Mouse (Mus musculus) midbrain, postnatal 0 days (tissue): ENCODE results near the gene Stk39. TPM values are rescaled to one million over a fixed set of nuclear protein-coding genes. Genes with fewer than 3 reads are reported as not detected.

ENCODE experiments used
- ATAC-seq: fragments of 200-750 bp; cut with Nextera tagmentation; 2 replicates; pipeline ENCODE4 v1.8.0; 2017; ENCODE audit warnings: moderate number of reproducible peaks, mild to moderate bottlenecking, moderate TSS enrichment, moderate library complexity; ENCODE audit not compliant: low FRiP score
- DNase-seq: peaks from one replicate; pipeline ENCODE4 v3.0.0-alpha.2; 2015; ENCODE audit warnings: low spot score
- H3K27ac ChIP-seq: fragments of 300-500 bp; sonication (generic); 2 replicates; pipeline ENCODE4 v1.5.1; 2014; ENCODE audit warnings: low read depth, mild to moderate bottlenecking, low read length, mixed read lengths
- H3K27me3 ChIP-seq: fragments of 300-500 bp; sonication (generic); 2 replicates; pipeline ENCODE4 v1.6.1; 2014; ENCODE audit warnings: low read length, control low read depth, mixed read lengths; ENCODE audit not compliant: insufficient read depth
- H3K36me3 ChIP-seq: fragments of 300-500 bp; sonication (generic); 2 replicates; pipeline ENCODE4 v1.6.1; 2014; ENCODE audit warnings: low read length, control low read depth, mixed read lengths; ENCODE audit not compliant: insufficient read depth
- H3K4me1 ChIP-seq: fragments of 300-500 bp; sonication (generic); 2 replicates; pipeline ENCODE4 v1.6.1; 2014; ENCODE audit warnings: mild to moderate bottlenecking, control low read depth, antibody characterized with exemption, low read length, mixed read lengths; ENCODE audit not compliant: insufficient read depth
- H3K4me2 ChIP-seq: fragments of 300-500 bp; sonication (generic); 2 replicates; pipeline ENCODE4 v1.6.1; 2014; ENCODE audit warnings: low read depth, mild to moderate bottlenecking, low read length, mixed read lengths; ENCODE audit not compliant: poor library complexity, severe bottlenecking
- H3K4me3 ChIP-seq: fragments of 300-500 bp; sonication (generic); 2 replicates; pipeline ENCODE4 v1.5.1; 2014; ENCODE audit warnings: low read depth, mild to moderate bottlenecking, low read length, moderate library complexity
- H3K9ac ChIP-seq: fragments of 300-500 bp; sonication (generic); replicated peaks from 2 replicates; pipeline ENCODE4 v1.6.1; 2014; ENCODE audit warnings: mild to moderate bottlenecking, low read length, moderate library complexity, mixed read lengths; ENCODE audit not compliant: poor library complexity, severe bottlenecking
- H3K9me3 ChIP-seq: fragments of 300-500 bp; sonication (generic); 2 replicates; pipeline ENCODE4 v1.6.1; 2016; ENCODE audit warnings: low read length, control low read depth
- CTCF ChIP-seq: IDR thresholded peaks from 2 replicates; pipeline ENCODE4 v1.5.1; 2016; ENCODE audit warnings: antibody characterized with exemption, mild to moderate bottlenecking
- WGBS: fragments of 180-500 bp; shearing (Covaris S2); extraction: QIAGEN DNeasy Blood & Tissue Kit; methylation state at CpG from one replicate; pipeline ENCODE4 v1.1.7; 2014; 5-methylcytosine and 5-hydroxymethylcytosine counted together
- polyA plus RNA-seq: library from polyadenylated mRNA; unstranded; fragments of >200 nt; fragmentation: Nextera tagmentation; extraction: Ambion mirVana; gene quantifications from 2 replicates; pipeline ENCODE4 v1.2.1, GENCODE M21; 2015
- total RNA-seq: library from RNA; depleted of rRNA; stranded (reverse); fragments of >200 nt; gene quantifications from 2 replicates; pipeline ENCODE4 v1.2.3, GENCODE M21; 2014; rRNA removed

Gene Stk39
- total and polyA plus RNA-seq, 2 experiments from 2014 or later: 23.4 to 33.9 TPM

DNA sequence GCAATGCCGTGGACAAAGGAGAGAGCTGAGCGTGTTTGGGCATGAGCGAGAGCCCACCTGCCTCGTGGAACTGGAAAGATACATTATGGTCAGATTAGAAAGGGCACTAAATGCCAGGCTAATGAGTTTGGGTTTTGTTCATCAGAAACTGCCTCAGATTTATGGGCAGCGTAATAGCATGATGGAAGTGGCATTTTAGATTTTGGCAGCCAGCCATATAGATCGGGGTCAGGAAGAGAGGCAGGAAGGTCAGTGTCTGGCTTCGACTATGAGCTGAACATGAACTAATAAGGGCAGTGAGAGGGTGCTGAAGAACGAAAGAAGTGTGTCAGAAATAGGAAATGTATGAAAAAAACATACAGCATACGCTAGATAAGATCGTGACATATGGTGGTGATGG lies 300.8 kb downstream of the Stk39 start:
- no peak overlapping the region for H3K4me2 ChIP-seq
- H3K9me3 ChIP-seq: no peaks in the 10 kb centered on the region
- DNase-seq (no peak), ATAC-seq (no peak)
- no peak overlapping the region for H3K9ac ChIP-seq
- H3K4me3 ChIP-seq: no peak overlapping the region
- H3K36me3 ChIP-seq: no peaks in the 10 kb centered on the region
- H3K27me3 ChIP-seq: no peaks in the 10 kb centered on the region
- no peak overlapping the region for H3K27ac ChIP-seq
- TF ChIP-seq CTCF: no peak
- no peaks in the 10 kb centered on the region for H3K4me1 ChIP-seq
- 86% methylated on average over 10 of the region's 10 CpGs for WGBS

DNA sequence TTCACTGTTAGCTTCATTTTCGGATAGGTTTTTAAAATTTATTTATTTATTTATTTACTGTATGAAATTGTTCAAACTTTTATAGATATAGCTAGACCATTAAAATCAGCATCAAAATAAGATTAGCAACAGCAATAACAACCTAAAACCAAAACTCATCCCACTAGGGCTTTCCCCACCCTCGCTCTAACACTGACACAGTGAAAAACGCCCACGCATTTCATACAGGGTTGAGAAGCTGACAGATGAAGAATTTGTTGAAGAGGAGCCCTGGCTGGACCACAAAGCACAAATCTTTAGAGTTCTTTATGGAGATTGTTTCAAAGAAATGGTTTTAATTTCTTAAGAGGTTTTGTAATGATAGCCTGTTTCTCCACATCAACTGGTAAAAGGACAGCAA lies 310.1 kb downstream of the Stk39 start:
- H3K9me3 ChIP-seq: no peaks in the 10 kb centered on the region
- H3K36me3 ChIP-seq: no peaks in the 10 kb centered on the region
- H3K4me1 ChIP-seq: no peaks in the 10 kb centered on the region
- ATAC-seq (no peak), DNase-seq (no peak)
- H3K27ac ChIP-seq: no peak overlapping the region
- no peak overlapping the region for H3K9ac ChIP-seq
- H3K4me3 ChIP-seq: no peak overlapping the region
- WGBS: 87% methylated on average over 4 of the region's 4 CpGs
- no peaks in the 10 kb centered on the region for H3K27me3 ChIP-seq
- TF ChIP-seq CTCF: no peak
- no peak overlapping the region for H3K4me2 ChIP-seq

DNA sequence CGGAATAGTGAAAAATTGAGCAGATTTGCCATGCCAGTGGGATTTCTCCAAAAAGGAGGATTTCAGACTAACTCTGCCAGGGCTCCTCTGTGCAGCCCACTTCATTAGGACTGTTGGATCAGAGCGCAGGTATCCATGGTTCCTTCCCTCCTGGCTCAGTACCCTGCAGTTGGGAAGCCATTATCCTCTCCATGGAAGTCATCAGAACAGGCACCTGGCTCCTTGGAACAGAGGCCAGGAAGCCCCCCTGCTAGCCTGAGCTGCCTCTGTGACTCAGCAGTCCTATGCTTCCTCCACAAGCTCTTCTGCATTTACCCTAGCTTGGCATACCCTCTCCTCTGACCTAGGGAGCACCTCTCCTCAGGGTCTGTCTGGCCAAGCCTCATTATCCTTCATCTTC lies 311.5 kb downstream of the Stk39 start:
- DNase-seq (no peak), ATAC-seq (no peak)
- 92% methylated on average over 2 of the region's 2 CpGs for whole genome bisulfite sequencing

More for the DNA sequence above, 311.5 kb downstream of the Stk39 start:
- Histone ChIP-seq H3K4me3 (no peak overlapping the region), H3K9me3 (no peaks in the 10 kb centered on the region), H3K27ac (no peak overlapping the region), H3K4me1 (no peaks in the 10 kb centered on the region), H3K4me2 (no peak overlapping the region), H3K27me3 (no peaks in the 10 kb centered on the region), H3K36me3 (no peaks in the 10 kb centered on the region), H3K9ac (no peak overlapping the region)
- no peak for TF ChIP-seq CTCF

Other genes starting within 250 kb of the Stk39 start
- not detected in 2 replicates for gene 4933409G03Rik, start 110.1 kb upstream of the Stk39 start, total RNA-seq
- not detected in 2 replicates for gene 4933409G03Rik, start 110.1 kb upstream of the Stk39 start, polyA plus RNA-seq
- not detected in 2 replicates for gene 4932414N04Rik, start 184.2 kb upstream of the Stk39 start, total RNA-seq
- not detected in 2 replicates for gene 4932414N04Rik, start 184.2 kb upstream of the Stk39 start, polyA plus RNA-seq